Mouse (Mus musculus): ENCODE data around the gene Lipf. TPM values are rescaled to one million over a fixed set of nuclear protein-coding genes. Genes with fewer than 3 reads are reported as not detected.

Gene Lipf
- polyA plus RNA-seq (2015; fragmentation: Nextera tagmentation; extraction: Ambion mirVana) = not detected in 2 replicates

DNA sequence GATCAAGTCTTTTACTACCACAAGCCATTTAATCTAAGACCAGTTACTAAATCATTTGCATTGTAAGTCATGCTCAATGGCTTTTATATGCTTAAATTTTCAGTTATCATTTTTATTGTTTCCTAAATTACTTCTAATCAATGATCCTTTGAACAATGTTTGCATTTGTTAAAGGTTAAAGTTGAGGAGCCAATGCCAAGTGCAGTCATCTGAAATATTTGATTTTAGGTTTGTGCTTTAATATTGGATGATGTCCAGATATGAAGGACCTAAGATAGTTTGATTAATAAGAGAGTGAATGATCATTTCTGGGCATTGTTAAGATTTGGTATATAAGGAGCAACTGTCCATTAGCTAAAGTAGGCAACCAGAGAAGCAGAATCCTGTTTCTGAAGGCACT, at the start of gene Lipf:
Gene Lipf (plus strand): TSS at position 301 of the 400 bp plus-strand sequence.
- H3K36me3 ChIP-seq = no peaks in the 10 kb centered on the region
- no peak within 1 kb of the TSS for H3K4me2 ChIP-seq
- no peaks in the 10 kb centered on the region for H3K27me3 ChIP-seq
- ATAC-seq (ENCODE audit: insufficient number of reproducible peaks, insufficient read depth, low FRiP score, low TSS enrichment, low read depth) = no peak
- no peak within 1 kb of the TSS for H3K9ac ChIP-seq
- H3K9me3 ChIP-seq = no peaks in the 10 kb centered on the region
- H3K27ac ChIP-seq = no peak within 1 kb of the TSS
- no peaks in the 10 kb centered on the region for H3K4me1 ChIP-seq
- H3K4me3 ChIP-seq = no peak within 1 kb of the TSS

DNA sequence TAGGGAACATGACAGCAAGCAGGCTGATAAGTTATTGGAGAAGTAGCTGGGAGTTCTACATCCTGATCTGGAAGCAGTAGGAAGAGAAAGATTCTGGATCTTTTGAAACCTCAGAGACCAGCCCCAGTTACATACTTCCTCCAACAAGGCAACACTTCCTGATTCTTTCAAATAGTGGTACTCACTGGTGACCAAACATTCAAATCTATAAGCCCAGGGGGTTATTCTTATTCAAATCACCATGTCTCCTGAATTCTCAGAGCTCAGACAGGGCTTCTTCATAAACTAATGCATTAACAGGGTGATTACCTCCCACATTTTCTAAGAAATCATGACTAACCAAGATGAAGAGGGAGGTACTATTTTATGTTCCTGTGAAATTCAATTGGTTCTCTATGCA, 36.9 kb upstream of the Lipf start:
- no peaks in the 10 kb centered on the region for H3K9me3 ChIP-seq
- H3K36me3 ChIP-seq = no peaks in the 10 kb centered on the region
- no peak overlapping the region for H3K4me2 ChIP-seq
- H3K9ac ChIP-seq = no peak overlapping the region
- H3K27ac ChIP-seq = no peak overlapping the region
- ATAC-seq (ENCODE audit: insufficient number of reproducible peaks, insufficient read depth, low FRiP score, low TSS enrichment, low read depth) = no peak
- H3K4me3 ChIP-seq = no peak overlapping the region
- no peaks in the 10 kb centered on the region for H3K27me3 ChIP-seq
- H3K4me1 ChIP-seq = no peaks in the 10 kb centered on the region

DNA sequence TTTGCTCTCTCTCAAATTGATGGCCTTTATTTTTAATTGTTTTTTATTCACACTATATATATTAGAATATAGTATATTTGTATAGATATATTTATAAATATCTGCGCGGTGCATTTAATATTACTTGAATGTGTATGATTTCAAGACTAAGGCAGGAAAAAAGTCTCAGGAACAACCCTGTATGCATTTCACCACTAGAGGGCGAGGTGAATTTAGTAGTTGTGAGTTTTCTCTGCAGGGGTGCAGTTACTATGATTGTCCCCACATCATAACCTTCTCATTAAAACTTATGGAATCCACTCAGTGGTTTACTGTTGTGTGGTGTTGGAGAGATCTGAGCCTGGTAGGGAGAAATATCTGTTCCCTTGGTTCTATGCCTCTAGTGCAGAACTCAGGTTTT, 18.0 kb downstream of the Lipf start:
- H3K4me1 ChIP-seq = no peaks in the 10 kb centered on the region
- 47% methylated on average over 3 of the region's 3 CpGs for WGBS
- no peak overlapping the region for H3K4me3 ChIP-seq
- no peak overlapping the region for H3K27ac ChIP-seq
- no peak for ATAC-seq (ENCODE audit: insufficient number of reproducible peaks, insufficient read depth, low FRiP score, low TSS enrichment, low read depth)
- H3K9me3 ChIP-seq = no peaks in the 10 kb centered on the region
- H3K36me3 ChIP-seq = no peaks in the 10 kb centered on the region
- no peak overlapping the region for H3K9ac ChIP-seq
- H3K27me3 ChIP-seq = no peaks in the 10 kb centered on the region
- H3K4me2 ChIP-seq = no peak overlapping the region

DNA sequence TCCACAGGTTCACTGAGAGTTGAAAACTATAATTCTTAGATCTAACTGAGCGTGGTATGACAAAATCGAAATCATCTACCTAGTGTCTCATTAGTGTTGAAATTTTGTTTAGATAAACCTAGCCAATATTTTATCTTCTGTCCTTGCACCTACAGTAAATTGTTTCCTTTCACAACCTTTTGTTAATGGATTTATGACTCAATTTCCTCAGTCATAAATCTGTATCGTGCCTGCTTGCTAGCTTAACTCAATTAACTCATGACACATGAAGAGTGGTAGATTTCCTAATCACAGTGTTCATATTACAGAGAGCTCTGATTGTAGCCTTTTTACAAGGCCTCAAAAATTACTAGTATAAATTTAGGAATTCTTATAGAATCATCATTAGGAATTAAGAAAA, 22.1 kb downstream of the Lipf start:
- no peak overlapping the region for H3K4me2 ChIP-seq
- 80% methylated on average over 3 of the region's 3 CpGs for WGBS
- no peaks in the 10 kb centered on the region for H3K4me1 ChIP-seq
- no peak overlapping the region for H3K4me3 ChIP-seq
- no peaks in the 10 kb centered on the region for H3K27me3 ChIP-seq
- H3K36me3 ChIP-seq = no peaks in the 10 kb centered on the region
- no peak for ATAC-seq (ENCODE audit: insufficient number of reproducible peaks, insufficient read depth, low FRiP score, low TSS enrichment, low read depth)
- no peak overlapping the region for H3K27ac ChIP-seq
- H3K9ac ChIP-seq = no peak overlapping the region
- no peaks in the 10 kb centered on the region for H3K9me3 ChIP-seq

DNA sequence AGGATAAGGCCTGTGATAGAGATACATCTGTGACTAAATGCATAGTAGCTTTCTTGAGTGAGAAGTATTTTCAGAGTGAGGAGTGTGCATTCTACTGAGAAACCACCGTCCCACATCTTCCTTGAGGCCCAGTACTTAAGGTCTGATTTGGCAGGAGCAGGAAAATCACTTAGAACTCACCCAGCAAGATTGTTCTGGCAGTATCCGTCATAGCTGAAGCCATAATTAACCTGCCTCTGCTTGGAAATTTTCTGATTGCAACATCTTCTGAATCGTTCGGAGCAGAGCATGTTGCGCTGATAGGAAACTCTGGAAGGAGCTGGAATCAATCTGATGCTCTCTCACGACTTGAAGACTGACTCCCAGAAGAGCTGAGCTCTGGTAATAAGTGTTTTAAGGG, 47.0 kb downstream of the Lipf start, which contains the start of gene Lipk:
Gene Lipk (plus strand): TSS at position 289 of the 400 bp plus-strand sequence.
- Histone ChIP-seq H3K9ac (no peak within 1 kb of the TSS), H3K4me3 (no peak within 1 kb of the TSS), H3K4me2 (no peak within 1 kb of the TSS), H3K36me3 (no peaks in the 10 kb centered on the region), H3K27me3 (no peaks in the 10 kb centered on the region), H3K27ac (no peak within 1 kb of the TSS), H3K4me1 (no peaks in the 10 kb centered on the region), H3K9me3 (no peaks in the 10 kb centered on the region)
- WGBS = 80% methylated on average over 6 of the region's 6 CpGs
- ATAC-seq (ENCODE audit: insufficient number of reproducible peaks, insufficient read depth, low FRiP score, low TSS enrichment, low read depth) = no peak

DNA sequence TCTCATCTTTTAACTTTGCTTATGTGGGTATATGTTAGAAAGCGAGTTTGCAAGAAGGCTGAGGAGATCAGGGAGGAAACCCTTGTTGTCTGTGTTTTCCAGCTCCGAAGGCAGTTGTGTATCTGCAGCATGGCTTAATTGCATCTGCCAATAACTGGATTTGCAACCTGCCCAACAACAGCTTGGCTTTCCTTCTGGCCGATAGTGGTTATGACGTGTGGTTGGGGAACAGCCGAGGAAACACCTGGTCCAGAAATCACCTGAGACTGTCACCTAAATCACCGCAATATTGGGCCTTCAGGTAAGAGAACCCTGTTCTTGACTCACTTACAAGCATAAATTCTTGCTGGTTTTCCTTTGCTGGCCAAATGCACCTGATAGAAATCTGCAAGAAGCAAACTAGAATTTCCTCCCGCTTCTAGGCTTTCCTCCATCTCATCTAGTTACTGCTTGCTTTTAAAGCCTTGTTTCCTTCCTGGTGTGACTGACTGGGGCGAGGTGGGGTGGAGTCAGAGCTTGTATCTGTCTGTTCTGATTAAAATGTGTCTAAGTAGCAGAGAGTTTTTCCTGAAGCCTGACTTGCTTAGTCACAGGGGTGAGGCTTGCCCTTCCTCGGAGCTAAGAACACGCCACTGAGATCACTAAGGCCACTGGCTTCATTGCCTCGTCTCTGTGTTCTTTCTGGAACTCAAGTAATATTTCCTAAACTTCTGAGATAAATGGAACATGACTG, 60.6 kb downstream of the Lipf start:
- no peak overlapping the region for H3K4me2 ChIP-seq
- no peak overlapping the region for H3K9ac ChIP-seq
- no peak overlapping the region for H3K27ac ChIP-seq
- H3K27me3 ChIP-seq = no peaks in the 10 kb centered on the region
- no peak for ATAC-seq (ENCODE audit: insufficient number of reproducible peaks, insufficient read depth, low FRiP score, low TSS enrichment, low read depth)
- WGBS = 78% methylated on average over 11 of the region's 11 CpGs
- no peaks in the 10 kb centered on the region for H3K4me1 ChIP-seq
- no peak overlapping the region for H3K4me3 ChIP-seq
- no peaks in the 10 kb centered on the region for H3K36me3 ChIP-seq
- H3K9me3 ChIP-seq = no peaks in the 10 kb centered on the region

DNA sequence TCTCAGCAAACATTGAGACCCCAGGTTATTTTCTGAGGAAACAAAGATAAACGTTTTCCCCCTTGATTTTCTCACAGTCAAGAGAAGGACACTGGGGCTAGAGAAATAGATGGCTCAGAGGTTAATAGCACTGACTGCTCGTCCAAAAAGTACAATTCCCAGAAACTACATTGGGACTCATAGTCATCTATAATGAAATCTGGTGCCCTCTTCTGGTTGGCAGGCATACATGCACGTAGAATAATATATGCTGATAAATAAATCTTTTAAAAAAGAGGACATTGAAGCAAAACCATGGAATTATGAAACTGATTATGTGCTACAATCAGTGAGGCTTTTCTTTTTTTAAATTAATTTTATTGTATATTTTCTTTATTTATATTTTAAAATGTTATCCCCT, 61.8 kb downstream of the Lipf start:
- 46% methylated on average over 3 of the region's 3 CpGs for WGBS
- no peaks in the 10 kb centered on the region for H3K27me3 ChIP-seq

More for the DNA sequence above, 61.8 kb downstream of the Lipf start:
- Histone ChIP-seq H3K4me1 (no peaks in the 10 kb centered on the region), H3K27ac (no peak overlapping the region), H3K36me3 (no peaks in the 10 kb centered on the region), H3K9me3 (no peaks in the 10 kb centered on the region), H3K4me3 (no peak overlapping the region), H3K9ac (no peak overlapping the region), H3K4me2 (no peak overlapping the region)
- ATAC-seq (ENCODE audit: insufficient number of reproducible peaks, insufficient read depth, low FRiP score, low TSS enrichment, low read depth) = no peak

Other genes with a start within 250 kb of the Lipf start
- gene Lipo2, start 209.8 kb upstream of the Lipf start, polyA plus RNA-seq (2015; fragmentation: Nextera tagmentation; extraction: Ambion mirVana) = 0.13 and 0.72 TPM in 2 replicates
- 10.8 and 11.5 TPM in 2 replicates for gene Lipo3, start 199.2 kb upstream of the Lipf start, polyA plus RNA-seq (2015; fragmentation: Nextera tagmentation; extraction: Ambion mirVana)
- gene Lipo1, start 173.7 kb upstream of the Lipf start, polyA plus RNA-seq (2015; fragmentation: Nextera tagmentation; extraction: Ambion mirVana) = not detected in 2 replicates
- gene Lipk, start 47.1 kb downstream of the Lipf start, polyA plus RNA-seq (2015; fragmentation: Nextera tagmentation; extraction: Ambion mirVana) = 0.21 and 0.25 TPM in 2 replicates
- not detected in 2 replicates for gene Lipn, start 106.2 kb downstream of the Lipf start, polyA plus RNA-seq (2015; fragmentation: Nextera tagmentation; extraction: Ambion mirVana)
- 3.4 and 3.8 TPM in 2 replicates for gene Lipm, start 139.7 kb downstream of the Lipf start, polyA plus RNA-seq (2015; fragmentation: Nextera tagmentation; extraction: Ambion mirVana)
- gene Ankrd22, start 204.9 kb downstream of the Lipf start, polyA plus RNA-seq (2015; fragmentation: Nextera tagmentation; extraction: Ambion mirVana) = 2.8 and 3.9 TPM in 2 replicates
- 13.2 and 13.7 TPM in 2 replicates for gene Stambpl1, start 231.0 kb downstream of the Lipf start, polyA plus RNA-seq (2015; fragmentation: Nextera tagmentation; extraction: Ambion mirVana)